Mouse (Mus musculus) MEL (cell line): ENCODE measurements around the gene Prkcb.

Source experiments
- BHLHE40 ChIP-seq: IDR thresholded peaks from 2 replicates; pipeline ENCODE4 v1.6.1; 2012; ENCODE audit warnings: low read depth, mild to moderate bottlenecking, inconsistent platforms, low read length, improper control_type of control experiment, borderline replicate concordance
- CTCF ChIP-seq, 3 experiments: IDR thresholded peaks in 2 of 3; conservative IDR thresholded peaks in 1 of 3; 2 replicates each; pipeline ENCODE4 v1.5.1; 2011 to 2012; ENCODE audit warnings: low read length in 3 of 3, low read depth in 2 of 3, mild to moderate bottlenecking in 2 of 3, improper control_type of control experiment in 1 of 3, inconsistent platforms in 1 of 3, mixed read lengths in 1 of 3, moderate library complexity in 1 of 3; ENCODE audit not compliant: control insufficient read depth in 1 of 3, insufficient read depth in 1 of 3, poor library complexity in 1 of 3, severe bottlenecking in 1 of 3

GRCm38 (mm10) chr7:122649306-122649705, 360.8 kb downstream of the Prkcb start:
- TF ChIP-seq CTCF (IDR thresholded peaks at IDR 0.05 in 2 of 3, conservative IDR thresholded peaks at IDR 0.05 in 1 of 3; ENCODE audit: control insufficient read depth in 1 of 3, insufficient read depth in 1 of 3, low read depth in 2 of 3, low read length in 3 of 3, poor library complexity in 1 of 3, severe bottlenecking in 1 of 3) (no peak), BHLHE40 (no peak)
